Mouse (Mus musculus) bone marrow, adult 2 months (tissue): ENCODE data around the gene Snx5.

Experiments
- CTCF ChIP-seq: fragments of 200-500 bp; IDR thresholded peaks from 2 replicates; pipeline ENCODE4 v1.5.1; 2011; ENCODE audit warnings: low read length, control low read depth; ENCODE audit not compliant: control insufficient read depth, insufficient read depth
- POLR2A ChIP-seq: fragments of 200-500 bp; IDR thresholded peaks from 2 replicates; pipeline ENCODE4 v1.6.1; 2011; ENCODE audit warnings: low read depth, mild to moderate bottlenecking, control low read depth, low read length, borderline replicate concordance; ENCODE audit not compliant: control insufficient read depth

GRCm38 (mm10) chr2:144236791-144237584 is 33.7 kb downstream of the Snx5 start:
- TF ChIP-seq CTCF (no peak), POLR2A (no peak)
